Mouse (Mus musculus) cerebellum, adult 9-10 months (tissue): ENCODE results near the gene Ttc28.
A peak's percentile ranks its signal among the peaks of the same experiment; 100 is the strongest.

Experiments
- DNase-seq: peaks from one replicate; pipeline ENCODE4 v3.0.0; 2022

The Ttc28 gene

DNA sequence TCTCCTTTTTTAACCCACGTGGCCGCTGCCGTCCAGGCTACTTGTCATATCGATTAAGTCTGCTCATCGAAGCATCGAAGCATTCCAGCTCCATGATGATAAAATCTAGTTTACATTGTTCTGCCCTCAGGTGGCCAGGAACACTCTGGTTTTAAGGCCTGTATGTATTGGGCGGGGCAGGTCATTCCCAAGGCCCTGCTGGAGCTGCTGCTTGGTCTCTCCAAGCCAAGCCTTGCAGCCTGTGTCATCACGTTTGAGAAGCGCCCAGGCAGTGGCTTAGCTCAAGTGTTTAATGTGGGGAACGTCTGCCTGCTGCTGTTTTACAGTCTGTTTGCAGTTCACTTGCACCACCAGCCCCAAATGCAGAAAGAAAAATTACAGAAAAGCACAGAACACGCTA is 132.5 kb downstream of the Ttc28 start:
- no peak for DNase-seq

DNA sequence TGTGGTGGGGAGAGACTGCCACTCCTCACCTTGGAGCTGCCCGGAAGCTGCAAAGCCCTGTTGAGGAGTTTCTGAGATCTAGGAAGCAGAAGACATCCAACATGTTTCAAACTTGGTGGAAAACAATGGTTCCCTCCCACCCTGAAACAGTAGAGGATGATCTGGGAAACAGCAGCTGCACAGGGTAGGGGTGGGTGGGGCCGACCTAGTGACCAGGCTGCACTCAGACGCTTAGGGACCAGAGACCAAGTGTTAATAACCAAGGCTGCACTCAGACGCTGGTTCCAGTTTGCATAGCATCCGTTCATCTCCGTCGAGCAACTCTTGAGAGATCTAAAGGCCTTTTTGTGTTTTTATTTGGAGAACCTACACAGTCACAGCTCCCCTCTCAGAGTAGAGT is 133.0 kb downstream of the Ttc28 start:
- no peak for DNase-seq

DNA sequence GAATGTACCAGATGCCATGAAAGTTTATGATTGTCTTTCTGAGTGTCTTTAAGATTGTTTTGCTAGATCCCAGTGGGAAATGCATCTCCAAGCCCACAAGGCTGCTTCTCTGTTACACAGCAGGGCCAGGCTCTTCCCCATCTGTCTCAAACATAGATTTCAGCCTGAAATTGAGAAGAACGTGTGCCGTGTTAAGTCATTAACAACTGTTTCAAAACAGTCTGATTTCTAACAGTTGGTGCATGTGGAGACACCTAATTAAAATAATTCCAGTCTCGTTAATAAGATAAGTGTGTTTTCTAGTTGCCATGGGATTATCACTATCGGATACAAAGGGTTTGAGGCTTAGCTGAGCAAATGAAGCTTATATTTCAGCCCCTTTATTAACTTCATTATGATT is 135.4 kb downstream of the Ttc28 start:
- no peak for DNase-seq

DNA sequence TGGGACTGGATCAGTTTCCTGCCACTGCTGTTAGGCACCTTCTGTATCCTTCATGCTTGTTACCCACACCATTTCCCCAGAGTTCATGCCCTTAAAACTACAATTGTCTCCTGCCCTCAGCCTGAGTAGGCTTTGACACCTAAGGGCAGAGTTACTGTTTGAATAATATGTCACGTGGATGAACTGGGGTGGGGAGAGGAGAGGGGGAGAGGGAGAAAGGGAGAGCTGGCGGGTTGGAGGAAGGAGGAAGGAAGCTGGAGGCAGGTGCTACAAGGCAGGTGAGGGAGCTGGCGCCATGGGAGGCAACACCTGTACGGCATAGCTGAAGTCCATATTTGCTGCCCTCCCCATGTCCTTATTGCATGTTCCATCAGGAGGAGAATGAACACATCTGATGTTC is 137.7 kb downstream of the Ttc28 start:
- DNase-seq, result no peak

DNA sequence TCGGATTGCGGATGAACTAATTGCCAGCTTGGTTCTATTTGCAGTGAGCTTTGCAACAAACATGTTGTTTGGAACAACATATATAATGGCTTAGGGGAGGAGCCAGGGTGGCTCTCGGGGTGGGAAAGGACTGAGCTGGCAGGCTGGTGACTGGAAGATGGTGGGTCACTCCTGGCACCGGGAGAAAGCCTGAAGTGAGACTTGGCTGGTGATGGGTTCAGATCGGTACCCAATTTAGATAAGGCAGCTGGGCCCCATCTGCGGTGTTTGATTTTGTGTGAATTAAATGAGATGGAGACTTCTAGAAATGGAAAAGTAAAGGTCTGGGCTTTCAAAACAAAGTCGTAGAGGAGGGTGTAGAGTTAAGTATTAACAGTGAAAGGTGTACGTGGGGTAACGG is 142.7 kb downstream of the Ttc28 start:
- no peak for DNase-seq

DNA sequence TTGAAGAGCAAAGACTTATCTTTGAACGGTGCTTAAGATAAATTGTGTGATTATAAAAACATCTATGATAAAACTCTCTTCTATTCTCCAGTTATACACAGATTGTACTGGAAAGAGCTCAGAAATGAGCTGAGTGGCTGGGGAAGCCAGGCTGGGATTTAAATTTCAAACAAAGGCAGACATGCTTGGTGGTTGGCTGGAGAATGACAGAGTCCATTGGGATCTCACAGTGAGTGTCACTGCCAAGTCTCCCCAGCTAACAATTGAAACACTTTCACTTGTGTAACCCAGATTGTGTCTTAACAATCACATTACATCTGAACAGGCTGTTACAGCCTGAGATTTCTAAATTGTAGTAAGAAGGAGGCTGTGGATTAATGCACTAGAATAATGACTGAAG is 143.3 kb downstream of the Ttc28 start:
- DNase-seq, result no peak

DNA sequence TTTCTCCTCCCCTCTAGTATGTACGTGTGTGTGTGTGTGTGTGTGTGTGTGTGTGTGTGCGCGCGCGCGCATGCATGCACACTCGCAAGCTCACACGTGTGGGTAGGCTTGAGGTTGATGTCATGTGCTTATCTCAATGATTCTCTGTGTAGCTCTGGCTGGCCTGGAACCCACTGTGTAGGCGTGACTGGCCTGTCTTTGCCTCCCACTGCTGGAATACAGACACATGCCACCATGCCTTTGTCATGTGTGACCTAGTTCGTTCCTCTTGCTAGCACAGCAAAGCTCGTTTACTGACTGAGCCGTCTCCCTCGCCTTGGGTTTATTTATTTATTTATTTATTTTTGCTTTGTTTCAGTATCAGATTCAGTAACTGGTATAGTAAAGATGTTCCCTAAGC is 145.0 kb downstream of the Ttc28 start:
- no peak for DNase-seq

DNA sequence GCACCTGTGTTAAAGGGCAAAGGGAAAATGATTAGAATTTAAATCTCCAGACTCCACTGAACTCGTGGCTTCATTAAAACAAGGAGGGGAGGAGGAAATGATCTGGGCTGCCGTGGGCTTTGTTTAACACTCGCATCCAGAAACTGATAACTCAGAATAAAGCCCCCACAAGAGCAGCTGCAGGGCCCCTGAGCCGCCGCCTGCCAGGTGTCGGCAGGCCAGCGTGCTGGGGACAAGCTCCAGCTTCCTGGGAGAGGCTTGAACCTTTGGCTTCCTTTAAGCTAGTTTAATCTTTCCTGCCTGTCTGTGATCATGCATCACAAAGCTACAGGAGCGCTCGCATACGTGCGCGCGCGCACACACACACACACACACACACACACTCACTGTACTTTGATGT is 145.9 kb downstream of the Ttc28 start:
- no peak for DNase-seq

DNA sequence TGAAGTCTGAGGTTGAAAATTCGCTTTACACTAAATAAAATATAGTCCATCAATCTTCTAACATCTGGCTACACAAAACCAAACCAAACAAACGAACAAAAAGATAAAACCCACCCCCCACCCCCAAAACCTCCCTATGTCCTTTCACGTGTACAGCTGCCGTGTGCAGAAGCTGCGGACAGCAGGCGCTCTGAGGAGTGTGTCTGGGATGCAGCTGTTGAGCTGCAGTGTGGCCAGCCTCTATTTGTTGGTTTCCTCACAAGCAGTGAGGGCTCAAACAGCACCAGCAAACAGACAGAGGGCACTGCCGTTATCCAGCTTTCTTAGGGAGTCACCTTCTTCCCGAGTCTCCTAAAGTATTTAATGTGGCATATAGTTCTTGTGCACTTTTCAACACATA is 146.6 kb downstream of the Ttc28 start:
- DNase-seq, result no peak

DNA sequence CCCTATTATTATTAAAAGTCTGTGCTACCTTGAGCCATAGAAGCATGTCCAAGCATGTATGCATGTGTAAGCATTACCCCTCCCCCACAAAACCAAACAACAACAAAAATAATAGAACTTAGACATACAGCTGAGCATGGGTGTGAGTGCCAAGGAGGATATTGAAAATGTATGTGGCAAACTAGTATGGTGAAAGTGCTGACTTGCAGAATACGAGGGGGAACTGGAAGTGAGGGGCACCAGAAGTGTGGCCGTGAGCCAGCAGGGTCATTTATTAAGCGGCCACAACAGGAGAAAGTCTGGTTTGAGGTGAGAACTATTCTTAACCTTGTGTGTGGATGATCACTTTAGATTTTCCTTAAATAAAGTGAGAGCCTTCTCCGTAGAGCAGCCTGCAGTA is 148.7 kb downstream of the Ttc28 start:
- no peak for DNase-seq

DNA sequence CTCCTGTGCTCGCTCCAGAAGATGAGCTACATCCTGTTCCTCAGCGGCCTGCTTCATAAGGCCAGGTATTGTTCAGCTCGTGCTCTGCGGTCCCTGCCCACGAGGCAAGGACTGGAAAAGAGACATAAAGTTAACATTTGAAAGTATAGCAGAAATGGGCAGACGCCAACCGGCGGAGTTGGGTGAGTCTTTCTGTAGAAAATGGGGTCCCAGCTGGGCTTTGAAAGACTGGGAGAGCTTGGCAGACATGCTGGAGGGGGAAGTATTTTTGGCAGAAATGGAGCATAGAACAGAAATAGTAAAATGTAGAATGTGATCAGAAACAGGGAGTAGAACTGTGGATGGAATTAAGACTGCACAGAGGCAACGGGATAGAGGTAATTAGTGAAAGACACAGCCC is 149.3 kb downstream of the Ttc28 start:
- no peak for DNase-seq

DNA sequence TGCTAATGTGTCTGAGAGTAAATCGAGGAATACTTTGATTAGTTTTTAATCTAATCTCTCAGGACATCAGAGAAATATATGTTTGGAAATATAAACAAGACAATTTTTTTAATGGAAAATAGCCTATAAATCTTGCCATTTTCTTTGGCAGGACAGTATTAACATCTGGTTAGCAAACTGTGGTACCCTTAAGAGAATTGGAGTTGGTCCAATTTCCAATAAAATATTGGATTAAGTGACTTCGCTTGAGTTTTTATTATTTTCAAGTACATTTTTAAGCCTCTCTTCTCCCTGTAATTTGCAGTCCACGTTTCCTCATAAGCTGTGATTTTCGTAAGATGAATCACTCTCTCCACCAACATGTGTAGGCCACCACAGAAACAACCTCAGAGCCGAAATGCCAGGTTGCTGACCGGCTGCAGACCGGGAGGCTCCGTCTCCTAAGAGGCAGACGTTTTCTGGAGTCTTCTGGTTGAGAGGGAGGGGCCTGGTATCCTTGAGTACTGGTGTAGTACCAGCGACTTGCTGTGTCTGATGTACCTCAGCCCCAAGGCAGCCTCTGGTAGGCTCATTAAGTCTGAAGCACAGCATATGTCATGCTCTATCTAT is 153.2 kb downstream of the Ttc28 start:
- no peak for DNase-seq

DNA sequence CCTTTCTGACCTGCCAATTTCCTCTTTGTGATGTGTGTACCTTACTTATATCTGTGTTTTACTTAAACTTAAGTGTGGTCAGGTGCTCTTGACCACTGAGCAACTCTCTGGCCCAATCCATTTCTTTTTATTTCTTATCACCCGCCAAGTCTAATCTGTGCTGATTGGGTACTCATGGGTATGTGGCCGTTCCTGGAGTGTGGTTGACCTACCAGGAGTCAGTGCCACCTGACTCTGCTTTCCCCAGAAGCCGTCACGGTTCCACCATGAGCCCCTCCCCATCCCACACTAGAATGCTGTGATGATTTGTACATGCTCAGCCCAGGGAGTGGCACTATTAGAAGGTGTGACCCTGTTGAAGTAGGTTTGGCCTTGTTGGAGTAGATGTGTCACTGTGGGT is 153.9 kb downstream of the Ttc28 start:
- no peak for DNase-seq

DNA sequence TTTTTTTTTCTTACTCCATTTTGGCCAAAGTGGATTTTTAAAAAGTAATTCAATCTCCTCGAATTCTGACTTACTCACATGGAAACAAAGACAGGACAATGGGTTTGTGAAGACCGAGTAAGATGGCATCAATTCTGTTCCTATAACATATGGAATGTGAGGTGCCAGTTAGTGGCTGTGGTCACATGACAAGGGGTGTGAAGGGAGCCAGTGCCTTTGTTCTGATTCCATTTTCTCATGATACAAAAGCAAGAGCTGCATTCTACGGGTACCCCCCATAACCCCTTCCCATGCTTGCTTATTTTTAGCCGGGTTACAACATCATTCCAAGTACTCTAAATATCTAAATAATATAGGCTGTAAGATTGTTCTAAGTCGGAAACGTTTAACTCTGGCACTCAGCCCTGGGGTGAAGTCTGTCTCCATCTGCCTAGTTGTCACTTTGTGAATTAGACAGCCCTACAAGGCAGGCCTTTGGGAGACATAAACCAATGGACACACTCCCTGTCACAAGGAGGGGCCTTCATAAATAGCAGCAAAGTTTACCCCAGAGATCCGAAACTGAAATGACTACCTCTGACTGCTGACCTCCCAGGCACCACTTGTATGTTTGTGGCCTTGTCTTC is 157.6 kb downstream of the Ttc28 start:
- DNase-seq, result no peak

DNA sequence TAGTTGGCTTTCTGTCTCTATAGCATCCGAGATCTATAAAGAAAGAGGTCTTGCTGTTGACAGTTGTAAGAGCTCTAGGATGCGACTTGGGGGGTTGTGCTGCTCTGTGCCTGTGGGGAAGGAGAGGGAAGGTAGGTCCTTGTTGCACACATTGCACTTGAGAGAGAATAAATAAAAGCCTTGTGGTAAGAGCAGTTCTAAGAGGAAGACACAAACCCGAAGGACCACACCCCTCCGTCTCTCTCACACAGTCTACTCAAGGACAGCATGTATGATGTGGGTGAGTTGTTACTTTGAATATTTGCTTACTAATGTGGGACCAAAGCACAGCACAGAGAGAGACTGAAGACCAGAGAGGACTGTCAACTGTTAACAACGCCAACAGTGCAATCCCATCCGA is 160.2 kb downstream of the Ttc28 start:
- DNase-seq, result no peak

DNA sequence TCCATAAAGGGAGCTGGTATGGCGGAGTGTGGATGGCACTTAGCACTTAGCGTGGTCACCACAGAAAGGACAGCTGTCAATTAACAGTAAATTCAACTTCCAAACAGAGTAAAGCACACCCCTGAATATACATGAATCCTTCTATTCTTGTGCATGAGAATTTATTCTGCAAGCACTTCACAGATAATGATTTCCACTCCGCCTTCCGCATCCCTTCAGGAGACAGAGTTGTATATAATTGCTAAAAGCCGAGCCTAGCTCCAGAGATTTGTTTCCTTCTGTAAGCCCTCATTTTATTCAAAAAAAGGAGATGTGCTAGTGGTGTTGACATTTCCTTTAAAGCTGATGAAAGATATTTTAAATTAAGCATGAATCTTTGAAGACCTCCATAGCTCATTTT is 162.3 kb downstream of the Ttc28 start:
- no peak for DNase-seq

DNA sequence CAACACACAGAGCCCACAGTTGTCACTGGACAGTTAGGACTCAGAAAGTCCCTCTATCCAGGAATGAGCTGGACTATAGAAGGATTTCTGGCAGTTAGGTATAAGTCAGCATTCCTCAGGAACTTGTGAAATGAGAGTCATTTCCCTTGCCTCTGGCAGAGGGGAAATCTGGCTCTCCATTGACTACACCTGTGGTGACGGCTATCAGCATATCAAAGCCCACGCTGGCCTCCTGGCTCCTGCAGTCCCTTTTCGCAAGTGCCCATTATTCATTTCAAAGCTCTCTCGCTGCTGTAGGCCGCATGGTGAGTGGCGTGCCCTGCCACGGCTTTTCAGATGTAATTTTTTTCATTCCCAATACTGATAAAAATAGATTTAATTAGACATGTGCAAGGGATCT is 164.6 kb downstream of the Ttc28 start:
- DNase-seq, result no peak

DNA sequence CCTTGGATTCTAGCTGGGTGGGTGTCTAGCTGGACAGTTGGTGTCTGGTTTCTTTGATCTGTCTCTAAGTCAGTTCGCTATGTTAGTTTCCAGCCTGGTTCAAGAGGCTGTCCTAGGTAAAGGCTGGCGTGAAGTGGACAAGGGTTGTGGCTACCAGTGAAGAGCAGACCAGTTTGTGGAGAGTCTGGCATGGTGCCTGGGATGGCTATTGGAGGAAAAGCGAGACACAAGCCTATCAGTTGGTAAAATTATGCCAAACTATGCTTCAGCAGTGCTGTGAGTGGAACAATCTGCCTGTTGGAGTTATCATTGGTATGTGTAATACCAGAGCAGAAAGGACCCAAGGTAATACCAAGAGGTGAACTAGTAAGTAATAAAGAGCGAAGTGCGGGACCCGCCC is 166.8 kb downstream of the Ttc28 start:
- no peak for DNase-seq

DNA sequence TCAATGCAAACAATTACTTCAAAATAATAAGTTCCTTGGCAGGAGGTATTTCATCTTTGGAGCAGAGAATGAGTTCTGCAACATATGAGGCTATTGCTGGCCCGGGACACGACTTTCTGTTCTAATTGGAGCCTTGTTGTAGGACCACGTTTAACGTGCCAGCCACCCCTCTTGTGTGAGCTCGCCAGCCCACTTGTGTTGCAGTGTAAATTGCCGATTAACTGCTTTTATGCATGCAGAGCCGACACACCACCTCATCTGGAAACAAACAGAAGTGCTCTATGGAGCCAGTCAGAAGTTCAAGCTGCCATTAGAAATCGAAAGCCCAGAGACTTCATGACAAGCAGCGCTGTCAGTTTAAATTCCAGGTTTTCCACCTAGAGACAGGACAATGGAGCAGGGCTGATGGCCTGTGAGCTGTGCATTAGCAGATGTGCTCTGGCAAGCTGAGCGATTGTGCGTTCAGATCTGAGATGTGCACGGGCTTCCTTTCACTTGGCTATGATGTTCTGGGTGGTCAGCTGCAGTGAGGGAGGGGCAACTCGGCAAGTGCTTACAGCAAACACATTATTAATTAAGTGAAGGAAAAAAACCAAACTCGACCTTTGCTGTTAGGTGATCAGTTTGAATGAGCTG is 167.4 kb downstream of the Ttc28 start:
- no peak for DNase-seq

DNA sequence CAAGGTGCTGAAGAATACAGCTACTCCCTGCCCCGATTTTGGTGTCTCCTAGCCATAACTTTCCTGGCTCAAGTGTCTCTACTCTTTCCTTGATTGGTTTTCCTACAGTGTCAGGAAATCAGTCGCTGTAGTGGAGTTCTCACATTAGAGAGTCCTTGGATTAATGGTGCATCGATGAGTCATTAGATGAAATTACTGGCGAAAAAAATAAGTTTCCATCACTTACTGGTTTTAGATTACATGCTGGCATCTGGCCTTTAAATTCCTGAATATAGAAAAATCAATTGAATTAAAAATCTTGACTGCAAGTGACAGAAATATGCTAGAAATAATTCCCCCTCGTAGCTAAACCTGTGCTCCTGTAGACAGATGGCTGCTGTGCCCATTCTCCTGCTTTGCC is 168.4 kb downstream of the Ttc28 start:
- no peak for DNase-seq

DNA sequence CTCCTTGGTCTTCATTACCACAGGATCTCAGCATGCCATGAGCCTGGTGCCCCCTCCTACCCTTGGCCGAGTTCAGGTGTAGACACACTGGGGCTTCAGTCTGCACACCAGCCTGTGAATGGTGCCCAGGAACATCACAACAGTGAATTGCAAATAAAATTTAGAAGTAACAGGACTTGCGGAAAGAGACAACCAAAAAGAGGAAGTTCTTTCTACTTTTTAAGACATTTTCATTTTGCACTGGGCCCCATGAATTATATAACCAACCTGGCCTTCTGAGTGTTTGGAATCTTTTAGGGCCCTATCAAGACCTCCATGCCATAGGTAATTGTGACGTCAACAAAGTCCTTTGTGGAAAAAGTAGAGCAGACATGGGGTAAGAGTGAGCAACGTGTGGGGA is 170.0 kb downstream of the Ttc28 start:
- no peak for DNase-seq

DNA sequence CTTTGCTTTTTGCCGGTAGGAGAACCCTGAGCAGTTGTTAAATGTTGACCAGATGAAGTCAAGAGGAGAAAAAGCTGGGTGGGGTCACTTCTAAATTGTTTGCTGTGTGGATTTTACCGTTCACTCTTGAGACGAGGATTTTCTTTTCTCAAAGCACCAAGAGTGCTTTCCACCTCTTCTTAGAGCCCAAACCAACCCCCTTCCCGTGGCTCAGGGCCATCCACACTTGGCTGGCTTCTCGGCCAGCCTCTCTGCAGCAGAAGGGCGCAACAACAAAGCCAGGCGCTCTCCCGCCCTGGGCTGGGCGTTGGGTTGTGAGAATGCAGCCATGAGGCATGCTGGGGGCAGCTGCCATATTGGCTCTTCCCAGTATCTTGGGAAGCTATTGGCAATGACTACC is 170.5 kb downstream of the Ttc28 start:
- DNase-seq, result peak; percentile 61

DNA sequence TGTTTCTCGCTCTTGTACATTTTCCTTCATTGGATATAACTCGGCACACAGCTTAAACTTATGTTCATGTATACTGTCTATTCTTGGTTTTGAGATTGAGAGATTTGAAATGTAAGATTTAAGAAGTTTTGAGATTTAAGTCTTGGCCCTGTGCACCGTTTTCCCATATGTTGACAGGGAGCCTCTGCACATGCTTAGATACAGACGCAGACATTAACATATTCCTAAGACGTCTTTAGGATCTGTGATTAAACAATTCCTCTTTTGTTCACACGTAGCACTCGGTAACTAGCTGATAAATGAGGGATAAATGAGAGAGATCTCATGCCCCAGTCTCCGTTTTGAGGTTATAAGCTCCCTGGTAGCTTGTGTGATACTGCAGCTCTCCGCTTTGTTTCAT is 174.8 kb downstream of the Ttc28 start:
- DNase-seq, result no peak

DNA sequence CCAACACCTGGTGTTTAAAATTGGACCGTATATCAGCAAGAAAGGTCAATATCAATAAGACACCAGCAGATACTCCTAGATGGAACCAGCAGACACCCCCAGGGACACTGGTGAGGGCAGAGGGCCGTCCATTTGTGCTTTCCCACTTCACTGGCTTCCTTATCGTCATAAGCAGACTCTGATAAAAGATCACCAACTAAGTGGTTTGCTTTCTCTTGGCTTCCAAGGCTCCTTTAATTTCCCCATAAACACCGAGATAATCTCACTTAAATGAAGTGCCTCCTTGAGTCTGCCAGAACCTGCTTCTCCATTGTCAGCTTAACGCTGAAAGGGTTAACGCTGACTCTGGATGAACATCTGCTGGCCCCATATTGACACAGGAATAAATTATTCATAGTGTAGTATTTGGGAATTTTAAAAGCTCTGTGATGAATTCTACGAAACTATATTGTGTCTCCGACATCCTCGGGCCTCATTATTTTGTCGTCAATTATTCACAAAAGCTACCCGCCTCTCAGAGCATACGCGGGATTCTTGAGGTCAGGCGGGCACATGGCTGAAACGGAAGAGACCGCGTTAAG is 175.3 kb downstream of the Ttc28 start:
- DNase-seq, result no peak

DNA sequence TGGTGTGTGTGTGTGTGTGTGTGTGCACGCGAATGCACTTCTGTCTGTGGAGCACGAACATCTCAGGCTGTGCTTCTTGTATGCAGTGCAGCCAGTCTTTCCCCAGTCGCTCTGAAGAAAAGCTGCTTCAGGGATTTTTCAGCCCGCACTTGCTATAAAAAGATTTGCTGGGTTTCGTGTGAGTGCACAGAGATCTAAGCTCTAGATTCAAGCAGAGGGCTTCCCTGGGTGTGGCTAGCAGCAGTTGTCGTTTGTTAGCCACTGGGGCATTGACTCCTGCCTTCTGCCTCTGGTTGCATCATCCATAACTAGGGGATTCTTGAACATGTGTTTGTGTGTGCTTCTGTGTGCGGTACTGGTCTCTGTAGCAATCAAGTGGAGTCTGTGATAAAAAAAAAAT is 175.9 kb downstream of the Ttc28 start:
- no peak for DNase-seq
